Mouse (Mus musculus) retina, adult 2 months (tissue): ENCODE measurements around the gene Copz1.

Experiments used
- DNase-seq: peaks from one replicate; pipeline ENCODE4 v3.0.0-alpha.2; 2012; ENCODE audit warnings: low read depth, low spot score

The Copz1 gene

DNA sequence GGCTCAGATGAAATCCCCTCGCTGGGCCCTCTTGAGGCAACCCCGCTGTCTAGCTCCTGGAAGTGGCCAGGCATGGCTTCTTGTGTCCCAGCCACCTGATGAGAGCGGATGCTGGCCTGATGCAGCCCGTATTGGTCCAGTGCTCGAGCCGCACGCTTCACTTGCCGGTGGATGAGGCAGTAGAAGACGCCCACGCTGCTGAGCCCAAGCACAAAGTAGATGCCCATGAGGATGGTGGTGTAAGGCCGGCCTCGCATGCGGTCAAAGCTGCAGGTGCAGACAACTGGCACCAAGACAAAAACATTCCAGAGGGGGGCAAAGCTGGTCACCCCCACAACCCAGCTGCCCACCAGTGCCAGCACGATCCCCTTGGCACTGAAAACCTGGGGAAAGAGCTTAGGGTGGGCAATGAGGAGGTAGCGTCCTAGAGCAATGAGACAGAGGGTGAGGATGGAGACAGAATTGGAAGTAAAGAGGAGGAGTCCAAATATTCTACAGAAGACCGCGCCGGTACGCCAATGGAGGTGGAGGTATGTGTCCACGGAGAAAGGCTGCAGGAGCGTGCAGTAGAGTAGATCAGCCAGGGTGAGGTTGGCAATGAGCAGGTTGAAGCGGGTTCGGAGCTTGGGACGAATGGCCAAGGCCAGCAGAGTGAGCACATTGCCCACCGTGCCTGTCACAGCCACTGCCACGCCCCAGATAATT, 36.5 kb downstream of the Copz1 start:
- no peak for DNase-seq

DNA sequence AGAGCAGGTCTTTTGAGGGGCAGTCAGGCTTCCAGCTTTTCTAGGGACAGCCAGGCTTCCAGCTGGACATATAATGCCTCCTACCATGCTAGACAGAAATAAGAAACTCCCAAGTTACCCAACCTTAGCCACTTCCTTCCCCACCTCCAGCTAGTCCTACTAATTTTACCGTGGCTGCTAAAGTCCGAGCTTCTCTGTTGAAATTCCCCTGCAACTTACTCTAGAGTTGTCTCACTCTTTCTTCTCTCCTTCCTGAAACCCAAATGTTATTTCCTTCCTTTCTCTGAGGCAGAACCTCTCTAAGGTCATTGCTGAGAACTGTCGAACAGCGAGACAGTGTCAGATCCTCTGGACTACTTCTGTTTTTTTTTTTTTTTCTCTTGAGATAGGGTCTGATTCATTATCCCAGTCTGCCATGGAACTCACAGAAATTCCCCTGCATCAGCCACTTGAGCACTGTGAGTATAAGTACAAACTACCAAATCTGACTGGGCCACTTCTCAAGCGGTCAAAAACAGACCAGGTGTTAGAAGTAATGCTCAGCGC, 37.9 kb downstream of the Copz1 start, which contains the start of gene Gpr84:
Gpr84 (minus strand) TSS at position 248 of the 546 bp plus-strand sequence.
- no peak for DNase-seq

- no peak for DNase-seq
These were observed 41.1 kb downstream of the Copz1 start for GRCm38 (mm10) chr15:103313495-103314095.

GRCm38 (mm10) chr15:103314181-103314580, 41.7 kb downstream of the Copz1 start:
- DNase-seq, result no peak

DNA sequence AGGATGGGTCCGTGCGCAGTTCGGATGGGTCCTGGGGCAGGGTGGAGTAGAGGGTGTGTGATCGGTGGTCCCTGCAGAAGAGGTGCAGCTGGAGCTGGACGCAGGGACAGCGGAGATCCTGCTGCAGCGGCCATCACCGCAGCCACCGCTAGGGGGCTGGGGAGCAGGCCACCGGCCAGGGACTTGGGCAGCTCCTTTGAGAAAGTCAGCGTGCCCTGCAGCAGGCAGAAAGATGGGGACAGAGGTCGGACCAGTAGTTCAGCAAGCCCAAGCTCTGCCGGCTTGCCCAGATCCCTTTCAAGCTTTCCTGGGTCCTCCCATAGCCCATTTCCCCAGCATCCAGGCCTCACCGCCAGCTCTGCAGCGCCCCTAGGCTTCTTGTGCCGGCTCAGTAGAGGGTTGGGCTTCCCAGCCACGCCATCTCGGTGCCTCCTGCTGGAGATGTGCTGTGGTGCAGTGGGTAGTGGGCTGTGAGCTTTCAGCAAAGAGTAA, 42.5 kb downstream of the Copz1 start:
- DNase-seq, result no peak

- DNase-seq, result no peak
These were observed 43.7 kb downstream of the Copz1 start for GRCm38 (mm10) chr15:103315979-103316776.

- no peak for DNase-seq
These were observed 44.6 kb downstream of the Copz1 start for GRCm38 (mm10) chr15:103317120-103317519.

GRCm38 (mm10) chr15:103317731-103318130, 45.2 kb downstream of the Copz1 start:
- no peak for DNase-seq

GRCm38 (mm10) chr15:103318201-103318816, 45.8 kb downstream of the Copz1 start:
- DNase-seq, result no peak

DNA sequence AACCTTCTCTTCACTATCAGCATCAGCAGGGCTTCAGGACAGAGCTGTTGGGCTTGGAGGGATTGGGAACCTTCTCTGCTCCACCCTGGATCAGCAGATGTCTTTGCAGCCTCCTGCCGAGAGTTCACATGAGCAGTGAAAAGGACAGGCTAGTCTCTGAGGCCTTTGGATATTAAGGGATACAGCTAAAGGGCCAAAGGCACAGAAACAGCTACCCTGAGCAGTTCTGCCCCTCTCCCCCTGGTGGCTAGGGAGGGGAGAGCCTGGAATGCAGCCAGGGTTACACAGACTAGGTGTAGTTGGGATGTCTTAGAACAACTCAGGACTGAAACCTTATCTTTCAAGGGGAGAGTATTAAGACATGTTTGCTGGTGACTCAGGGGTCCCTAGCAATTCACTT, 48.6 kb downstream of the Copz1 start:
- DNase-seq, result no peak

- no peak for DNase-seq
These were observed 49.9 kb downstream of the Copz1 start for GRCm38 (mm10) chr15:103322396-103322795.

DNA sequence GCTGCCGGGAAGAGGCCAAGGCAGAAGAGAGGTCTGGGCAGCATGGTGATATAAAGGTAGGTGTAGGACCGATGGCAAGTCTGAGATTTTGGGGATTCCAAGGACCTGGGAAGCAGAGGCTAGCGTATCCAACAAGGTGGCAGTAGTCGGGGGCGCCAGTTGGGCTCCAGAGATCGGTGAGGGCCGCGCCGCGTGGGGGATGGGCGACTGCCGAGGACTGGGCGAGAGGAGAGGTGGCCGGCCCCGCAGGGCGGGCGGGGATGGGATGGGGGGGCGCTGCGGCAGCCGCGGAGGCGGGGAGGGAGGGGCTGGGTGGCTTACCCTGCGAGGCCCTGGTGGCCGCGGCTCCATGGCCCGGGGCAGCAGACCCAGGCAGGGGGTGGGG, 50.5 kb downstream of the Copz1 start:
- DNase-seq, result no peak

DNA sequence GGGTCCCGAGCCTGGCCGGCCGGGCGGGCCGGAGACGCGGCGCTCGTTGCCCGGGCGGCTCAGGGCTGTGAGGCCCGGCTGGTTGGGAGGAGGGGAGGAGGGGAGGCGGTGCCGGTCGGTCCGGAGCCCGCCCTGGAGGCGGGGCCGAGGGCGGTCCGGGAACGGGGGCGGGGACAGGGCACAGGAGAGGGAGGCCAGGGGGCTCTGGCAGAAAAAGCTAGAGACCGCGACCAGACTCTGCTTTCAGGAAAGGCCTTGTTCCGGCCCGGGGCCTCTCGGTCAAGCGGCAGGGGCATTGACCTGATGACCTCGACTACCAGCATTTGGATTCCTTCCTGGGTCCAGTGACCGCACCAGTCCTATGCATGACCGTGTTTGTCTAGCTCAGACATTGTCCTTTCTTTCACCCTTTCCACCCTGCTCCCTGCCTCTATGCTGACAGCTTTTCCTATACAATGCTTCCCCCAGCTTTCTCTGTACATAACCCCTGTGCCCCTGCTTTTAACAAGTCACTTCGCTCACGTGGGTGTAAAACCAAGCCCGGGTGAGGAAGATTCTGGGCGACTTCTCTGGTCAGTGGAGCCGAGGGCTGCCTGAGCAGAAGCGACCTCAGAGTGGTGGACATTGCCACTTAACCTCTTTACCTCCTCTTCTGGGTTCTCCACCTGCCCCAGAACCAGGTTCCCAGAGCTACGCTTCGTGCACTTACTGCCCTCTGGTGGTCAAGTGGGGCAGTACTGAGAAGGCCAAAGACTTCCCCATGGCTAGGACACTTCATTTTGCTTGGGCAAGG, 51.1 kb downstream of the Copz1 start:
- DNase-seq, result no peak

DNA sequence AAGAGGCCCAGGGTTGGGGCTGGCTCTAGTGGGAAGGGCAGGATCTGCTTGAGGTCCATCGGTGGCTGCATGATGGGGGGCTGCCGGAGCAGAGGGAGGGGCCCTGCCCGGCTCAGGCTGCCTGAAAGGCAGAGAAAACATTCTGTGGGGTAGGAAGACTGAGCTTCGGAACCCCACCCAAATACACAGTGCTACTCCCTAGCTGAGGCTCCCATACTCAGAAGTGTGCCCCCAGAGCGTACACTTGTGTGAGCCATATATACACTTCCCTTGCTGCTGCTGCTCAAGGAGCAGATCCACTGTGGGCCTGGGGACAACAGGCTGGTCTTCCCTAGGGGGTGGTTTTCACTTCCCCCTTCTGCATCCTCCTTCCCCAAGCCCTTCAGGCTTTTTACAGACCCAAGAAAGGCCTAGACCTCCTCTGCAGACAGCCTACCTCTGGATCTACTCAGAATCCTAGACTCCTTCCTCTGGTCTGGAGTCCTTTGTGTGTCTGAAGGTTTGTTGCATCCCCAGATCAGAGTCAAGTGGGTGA, 60.6 kb downstream of the Copz1 start:
- DNase-seq, result no peak

DNA sequence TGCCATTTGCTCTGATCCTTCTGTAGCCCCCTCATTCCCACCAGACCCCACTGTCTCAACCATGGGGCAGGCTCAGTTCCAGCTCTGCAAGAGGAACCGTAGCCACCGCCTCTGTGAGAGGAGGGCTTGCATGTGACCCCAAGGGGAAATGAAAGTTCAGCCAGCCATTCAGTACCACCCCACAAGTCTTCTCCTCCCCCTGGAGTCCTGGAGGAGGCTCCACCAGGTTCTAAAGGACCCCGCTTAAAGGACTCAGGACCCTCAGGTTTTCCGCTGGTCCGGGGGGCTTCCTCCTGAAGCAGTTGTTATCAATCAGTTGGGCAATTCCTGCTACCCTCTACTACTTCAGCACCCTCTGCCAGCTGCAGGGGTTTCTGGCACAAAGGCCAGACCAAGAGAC, 61.2 kb downstream of the Copz1 start:
- DNase-seq, result no peak

GRCm38 (mm10) chr15:103334194-103334593, 61.7 kb downstream of the Copz1 start:
- DNase-seq, result peak; percentile 95

GRCm38 (mm10) chr15:103335040-103335439, 62.5 kb downstream of the Copz1 start:
- DNase-seq, result no peak

DNA sequence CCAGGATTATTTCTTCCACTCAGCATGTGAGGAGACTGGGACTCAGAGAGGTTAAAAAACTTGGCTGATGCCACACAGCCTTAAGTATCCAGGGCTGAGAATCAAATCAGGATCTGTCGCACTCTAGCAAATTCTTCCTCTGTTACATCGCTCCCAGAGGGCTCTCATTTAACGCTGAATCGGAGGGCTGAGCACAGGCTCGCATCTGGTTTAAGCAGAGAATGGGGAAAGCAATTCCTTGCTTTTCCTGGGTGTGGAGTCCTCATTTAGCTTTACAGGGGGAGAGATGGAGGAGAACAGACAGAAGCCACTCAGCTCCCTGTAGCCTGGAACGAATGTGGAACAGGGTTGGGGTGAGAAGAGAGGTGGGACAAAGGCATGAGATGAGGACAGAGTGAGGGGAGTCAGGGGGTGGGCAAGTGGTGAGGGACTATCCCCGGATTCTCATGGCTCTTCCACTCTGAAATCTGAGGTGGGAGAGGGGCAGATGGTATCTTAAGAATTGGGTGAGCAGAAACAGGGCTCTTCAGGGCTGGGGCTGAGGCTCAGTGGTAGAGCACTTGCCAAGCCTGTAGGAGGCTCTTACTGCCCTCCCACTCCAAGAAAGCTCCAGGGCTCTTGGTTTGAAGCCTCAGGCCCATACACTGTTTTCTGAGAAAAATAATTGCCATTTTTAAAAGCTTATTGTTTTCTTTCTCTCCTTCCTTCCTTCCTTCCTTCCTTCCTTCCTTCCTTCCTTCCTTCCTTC, 63.1 kb downstream of the Copz1 start:
- DNase-seq, result no peak

DNA sequence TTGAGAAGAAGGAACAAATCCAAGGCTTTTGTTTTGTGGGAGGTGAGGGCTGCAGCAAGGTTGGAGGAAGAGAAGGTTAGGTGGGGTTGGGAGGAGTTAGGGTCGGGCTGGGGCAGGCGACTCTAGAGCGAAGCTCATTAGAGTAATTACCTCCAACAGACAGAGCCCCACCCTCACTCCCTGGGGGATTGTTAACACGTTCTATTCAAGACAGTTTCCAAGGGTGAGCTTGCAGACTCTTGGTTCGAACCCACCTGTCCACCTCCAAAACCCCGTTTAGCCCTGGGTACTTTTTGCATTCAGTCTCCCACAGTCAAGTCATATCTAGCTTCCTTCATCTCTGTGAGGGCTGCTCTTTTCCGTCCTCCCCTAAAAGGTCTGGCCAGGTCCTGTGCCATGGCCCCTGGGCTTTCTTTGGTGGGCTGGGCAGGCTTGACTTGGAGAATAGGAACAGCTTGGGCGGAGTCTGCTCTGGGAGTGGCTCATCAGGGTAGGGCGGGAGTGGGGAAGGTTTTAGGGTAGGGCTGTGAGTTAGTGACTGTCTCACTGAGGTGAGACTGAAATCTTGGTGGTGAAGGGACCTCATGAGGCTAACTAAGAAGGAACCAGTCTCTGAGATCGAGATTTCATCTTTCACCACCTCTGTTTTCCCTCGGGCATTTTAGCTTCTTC, 64.6 kb downstream of the Copz1 start:
- DNase-seq, result no peak
